Mouse (Mus musculus): ENCODE data around the gene Fgd2.
A peak's percentile ranks its signal among the peaks of the same experiment; 100 is the strongest.
"Not testable (repeated sequence)": the region's sequence is repeated elsewhere in the genome, so short reads cannot be mapped to it uniquely, and the experiment has no call there.

The Fgd2 gene

GRCm38 (mm10) chr17:29360761-29361221 lies at the start of gene Fgd2:
TSS of gene Fgd2 (plus strand) at chr17:29360914.
- peak; percentile 21 for DNase-seq (ENCODE audit: low read depth, low spot score)

DNA sequence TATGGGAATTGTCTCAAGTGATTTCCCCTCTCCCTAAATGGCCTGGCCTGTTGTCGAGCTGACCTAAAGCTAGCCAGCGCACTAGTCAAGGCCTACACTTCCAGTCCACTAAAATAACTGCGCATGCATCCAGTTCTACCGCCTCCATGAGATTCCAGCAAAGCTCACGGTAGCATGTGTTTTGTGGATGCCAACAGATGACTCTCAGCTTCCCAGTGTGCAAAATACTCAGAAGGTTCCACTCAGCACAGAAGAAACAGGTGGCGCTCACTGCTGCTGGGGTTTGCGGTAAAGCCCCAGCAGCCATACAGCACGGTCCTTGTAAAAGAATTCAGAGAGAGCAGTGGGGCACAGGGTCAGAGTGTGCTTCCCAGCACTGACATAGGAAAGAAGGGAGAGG lies 49.1 kb upstream of the Fgd2 start:
- no peak for DNase-seq (ENCODE audit: low read depth, low spot score)

DNA sequence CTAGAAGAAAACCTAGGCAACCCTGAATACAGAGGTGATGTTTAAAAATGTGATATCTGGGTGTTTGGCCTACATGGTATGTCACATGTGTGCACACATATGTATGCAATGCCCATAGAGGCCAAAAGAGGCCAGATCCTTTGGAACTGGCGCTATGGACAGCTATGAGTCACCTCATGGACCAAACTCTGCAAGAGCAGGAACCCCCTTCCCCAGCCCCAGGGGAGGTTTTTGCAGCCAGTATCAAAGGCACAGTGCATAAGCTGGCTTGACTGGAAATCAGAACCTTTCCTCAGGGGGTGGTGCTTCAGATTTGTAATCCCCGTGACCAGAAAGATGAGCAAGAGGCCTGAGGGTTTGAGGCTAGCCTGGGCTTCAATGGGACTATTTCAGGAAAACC lies 48.6 kb upstream of the Fgd2 start:
- DNase-seq (ENCODE audit: low read depth, low spot score) = peak; percentile 62

- DNase-seq (ENCODE audit: low read depth, low spot score) = no peak
Observed at GRCm38 (mm10) chr17:29313300-29313699, 47.4 kb upstream of the Fgd2 start.

GRCm38 (mm10) chr17:29315672-29316465 lies 44.8 kb upstream of the Fgd2 start:
- peak; percentile 77 for DNase-seq (ENCODE audit: low read depth, low spot score)

GRCm38 (mm10) chr17:29316891-29317290 lies 43.8 kb upstream of the Fgd2 start:
- DNase-seq (ENCODE audit: low read depth, low spot score) = peak; percentile 30

GRCm38 (mm10) chr17:29317380-29317779 lies 43.3 kb upstream of the Fgd2 start, which contains the start of gene Pi16:
TSS of gene Pi16 (plus strand) at chr17:29317680.
- not testable (repeated sequence) for DNase-seq (ENCODE audit: low read depth, low spot score)

DNA sequence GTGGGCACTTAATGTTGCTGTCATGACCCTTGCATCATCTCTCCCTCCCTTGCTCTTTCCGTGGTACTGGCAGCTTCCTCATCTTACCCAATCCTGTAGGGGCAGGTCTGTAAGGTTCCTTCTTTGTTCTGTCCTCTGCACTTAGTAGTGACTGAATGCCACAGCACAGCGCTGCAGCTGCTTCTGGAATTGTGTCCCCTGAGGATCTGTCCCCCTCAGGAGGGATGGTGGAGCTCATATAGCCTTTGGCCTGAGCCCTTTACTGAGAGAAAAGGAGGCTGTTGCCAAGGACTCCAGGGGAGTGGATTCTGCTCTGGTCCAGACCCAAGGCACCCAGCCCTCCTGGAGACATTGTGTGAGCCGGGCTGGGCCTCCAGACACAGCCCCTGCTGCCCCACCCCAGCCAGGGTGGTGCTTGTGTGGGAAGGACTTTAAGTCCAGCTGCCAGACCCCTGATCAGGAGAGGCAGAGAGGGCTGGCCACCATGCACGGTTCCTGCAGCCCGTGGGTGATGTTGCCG lies 41.9 kb upstream of the Fgd2 start:
- DNase-seq (ENCODE audit: low read depth, low spot score) = peak; percentile 34

DNA sequence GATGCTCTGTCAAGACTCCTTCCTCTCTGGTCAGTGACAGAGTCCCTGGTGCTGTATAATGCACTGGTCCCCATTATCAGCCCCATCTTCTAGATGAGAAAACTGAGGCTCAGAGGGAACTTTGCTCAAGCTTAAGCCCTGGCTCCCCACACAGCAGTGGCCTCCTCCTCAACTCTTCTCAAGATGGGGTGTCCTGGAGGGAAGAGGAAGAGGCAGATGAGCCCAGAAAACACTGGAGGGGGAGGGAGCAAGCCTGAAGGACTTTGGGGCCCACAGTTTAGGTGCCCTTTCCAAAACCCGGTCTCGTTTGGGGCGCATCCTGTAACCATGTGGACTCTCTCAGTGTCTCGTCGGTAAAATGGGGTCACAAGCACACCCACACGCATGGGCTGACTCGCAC lies 41.2 kb upstream of the Fgd2 start:
- no peak for DNase-seq (ENCODE audit: low read depth, low spot score)

DNA sequence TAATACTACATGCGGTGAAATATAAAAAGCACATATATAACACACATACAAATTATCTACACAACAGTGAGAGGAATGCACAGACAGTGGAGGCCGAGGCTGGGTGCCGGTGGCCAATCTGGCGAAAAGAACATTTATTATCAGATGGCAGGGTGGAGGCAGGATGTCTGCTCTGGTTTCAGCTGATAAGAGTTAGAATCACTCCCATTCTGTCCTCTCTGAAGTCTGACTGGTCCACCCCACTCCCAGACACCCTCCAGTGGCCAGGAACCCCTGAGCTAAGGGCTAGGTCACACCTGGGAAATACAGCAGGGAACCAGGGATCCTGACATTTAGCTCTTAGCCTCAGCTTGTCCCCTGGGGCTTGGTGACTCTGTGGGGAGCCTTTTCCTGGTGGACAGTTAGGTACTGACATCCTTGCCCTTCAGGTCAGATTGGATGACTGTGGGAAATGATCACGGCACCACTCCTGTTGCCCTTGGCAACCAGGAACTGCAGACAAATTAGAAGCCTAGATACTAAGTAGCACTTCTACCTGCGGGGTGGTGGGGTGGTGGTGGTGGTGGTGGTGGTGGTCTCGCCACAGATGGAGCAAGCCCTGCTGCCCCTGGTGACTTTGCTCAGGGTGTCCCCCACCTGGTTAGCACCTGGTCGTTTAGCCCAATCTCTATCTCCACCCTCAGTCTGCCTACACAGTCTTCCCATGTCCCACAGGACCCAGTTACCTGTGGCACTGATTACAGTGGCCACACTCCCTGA lies 40.7 kb upstream of the Fgd2 start:
- no peak for DNase-seq (ENCODE audit: low read depth, low spot score)

- DNase-seq (ENCODE audit: low read depth, low spot score) = no peak
Observed at GRCm38 (mm10) chr17:29321765-29322602, 38.7 kb upstream of the Fgd2 start.

GRCm38 (mm10) chr17:29322603-29322962 lies 38.1 kb upstream of the Fgd2 start:
- no peak for DNase-seq (ENCODE audit: low read depth, low spot score)

GRCm38 (mm10) chr17:29323625-29324024 lies 37.1 kb upstream of the Fgd2 start:
- no peak for DNase-seq (ENCODE audit: low read depth, low spot score)

DNA sequence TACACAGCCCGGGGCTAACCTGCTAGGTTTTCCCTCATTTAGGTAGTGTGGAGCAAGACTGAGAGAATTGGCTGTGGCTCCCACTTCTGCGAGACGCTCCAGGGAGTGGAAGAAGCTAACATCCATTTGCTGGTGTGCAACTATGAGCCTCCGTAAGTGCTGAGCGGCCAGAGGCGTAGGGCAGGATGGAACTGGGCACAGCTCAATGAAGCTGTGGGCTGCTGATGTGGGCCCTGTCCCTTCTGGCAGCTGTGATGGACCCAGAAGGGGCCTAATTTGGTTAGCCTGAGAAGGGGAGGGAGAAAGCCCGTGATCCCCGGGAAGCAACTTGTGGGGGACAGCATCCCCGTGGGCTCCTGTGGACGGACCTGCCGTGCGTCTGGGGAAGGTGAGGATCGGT lies 34.9 kb upstream of the Fgd2 start:
- no peak for DNase-seq (ENCODE audit: low read depth, low spot score)

DNA sequence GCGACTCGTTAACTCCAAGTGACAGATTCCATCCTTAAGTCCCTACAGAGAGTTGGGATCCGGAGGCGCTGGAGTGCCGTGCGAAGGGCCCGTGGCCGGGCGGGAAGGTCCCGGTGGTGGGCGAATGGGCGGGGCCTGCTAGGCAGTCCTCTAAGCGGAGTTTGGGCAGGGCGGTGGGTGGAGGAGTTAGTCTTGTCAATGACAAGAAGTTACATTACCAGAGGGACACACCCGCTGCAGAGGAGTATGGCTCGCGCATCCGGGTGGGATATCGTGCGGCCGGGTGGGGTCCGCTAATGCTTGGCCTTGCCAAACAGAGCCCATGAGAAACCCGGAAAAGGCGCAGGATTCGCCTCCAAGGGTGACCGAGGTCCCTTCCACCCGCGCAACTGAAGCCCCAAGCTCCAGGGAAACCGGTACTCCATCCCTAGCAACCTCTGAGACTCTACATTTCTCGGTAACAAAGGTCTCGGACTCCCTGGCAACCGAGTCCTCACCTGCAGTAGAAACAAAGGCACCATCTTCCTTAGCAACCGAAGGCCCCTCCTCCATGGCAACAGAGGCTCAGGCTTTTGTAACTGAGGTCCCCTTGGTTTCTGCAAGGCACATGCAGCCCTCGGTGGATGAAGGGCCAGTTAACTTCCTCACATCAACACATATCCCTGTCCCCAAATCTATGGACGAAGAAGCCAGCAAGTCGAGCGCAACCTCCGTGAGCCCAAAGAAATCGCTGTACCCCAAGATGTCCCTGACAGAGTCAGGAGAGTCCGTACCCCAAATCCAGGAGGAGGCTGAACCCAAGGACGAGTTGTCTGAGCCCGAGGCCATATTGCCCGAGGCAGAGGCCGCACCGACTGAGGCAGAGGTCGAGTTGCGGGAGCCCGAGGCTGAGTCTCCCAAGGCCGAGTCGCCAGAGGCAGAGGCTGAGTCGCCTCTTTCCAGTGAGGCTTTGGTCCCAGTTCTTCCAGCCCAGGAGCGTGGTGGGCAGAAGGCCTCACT lies 33.9 kb upstream of the Fgd2 start:
- DNase-seq (ENCODE audit: low read depth, low spot score) = no peak

DNA sequence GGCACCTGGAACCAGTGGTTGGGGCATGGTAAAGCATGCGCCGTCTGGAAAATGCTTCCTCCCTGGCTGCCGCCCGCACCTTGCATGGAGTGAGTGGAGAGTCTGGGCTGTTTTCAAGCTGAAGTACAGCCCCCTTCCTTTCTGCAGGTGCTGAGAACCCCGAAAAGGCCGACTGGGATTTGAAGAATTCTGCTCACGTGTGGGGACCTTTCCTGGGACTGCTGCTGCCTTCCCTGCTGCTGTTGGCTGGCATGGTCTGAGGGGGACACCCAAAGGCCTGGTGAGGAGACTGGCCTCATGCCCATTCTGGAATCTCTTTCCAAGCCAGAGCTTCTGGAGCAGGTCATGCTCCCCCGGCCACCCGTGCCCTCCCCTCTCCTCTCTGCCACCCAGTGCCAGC lies 33.0 kb upstream of the Fgd2 start:
- DNase-seq (ENCODE audit: low read depth, low spot score) = no peak

DNA sequence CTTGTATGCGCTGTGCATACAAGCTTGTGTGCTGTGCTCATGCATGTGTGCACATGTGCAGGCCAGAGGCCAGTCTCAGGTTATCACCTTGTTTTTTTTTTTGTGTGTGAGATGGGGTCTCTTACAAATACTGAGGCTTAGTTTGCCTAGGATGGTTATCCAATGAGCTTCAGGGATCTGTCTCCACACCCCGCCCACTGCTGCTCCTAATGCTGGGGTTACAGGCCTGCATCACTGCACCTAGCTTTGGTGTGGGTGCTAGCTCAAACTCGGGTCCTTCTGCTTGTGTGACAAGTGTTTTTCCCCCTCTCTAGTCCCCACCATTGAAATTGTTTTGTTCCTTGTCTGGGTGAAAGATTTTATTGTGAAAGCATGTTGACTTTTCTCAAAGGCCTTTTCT lies 30.5 kb upstream of the Fgd2 start:
- no peak for DNase-seq (ENCODE audit: low read depth, low spot score)

- DNase-seq (ENCODE audit: low read depth, low spot score) = peak; percentile 91
Observed at GRCm38 (mm10) chr17:29330671-29331410, 29.9 kb upstream of the Fgd2 start.

DNA sequence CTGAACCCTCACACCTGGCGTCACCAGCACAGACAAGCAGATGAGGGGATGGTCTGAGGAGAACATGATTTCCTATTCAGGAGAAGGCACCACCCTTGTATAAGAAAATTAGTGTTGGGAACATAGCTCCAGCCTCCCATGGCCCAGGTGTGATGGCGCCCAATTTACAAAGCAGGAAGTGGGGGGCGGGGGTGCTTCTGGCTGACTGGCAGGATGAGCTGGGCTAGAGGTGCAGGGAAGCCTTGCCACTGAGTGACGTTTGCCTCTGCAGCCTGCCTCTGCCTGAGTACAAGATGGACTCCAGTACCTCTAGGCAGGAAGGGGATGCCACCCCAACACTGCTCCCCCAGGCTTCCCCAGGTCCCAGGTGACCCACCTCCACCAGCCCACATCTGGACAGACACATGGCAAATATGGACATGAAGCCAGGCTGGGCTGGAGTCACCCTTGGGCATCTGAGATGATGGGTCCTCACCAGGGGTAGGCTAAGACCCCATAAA lies 28.5 kb upstream of the Fgd2 start:
- DNase-seq (ENCODE audit: low read depth, low spot score) = no peak

Data from 3T3-L1 (cell line).